Mouse (Mus musculus) kidney, adult 2 months (tissue): ENCODE measurements around the gene Khdrbs1. TPM values are rescaled to one million over a fixed set of nuclear protein-coding genes. Genes with fewer than 3 reads are reported as not detected.
A peak's percentile ranks its signal among the peaks of the same experiment; 100 is the strongest.
"Not testable (repeated sequence)": the region's sequence is repeated elsewhere in the genome, so short reads cannot be mapped to it uniquely, and the experiment has no call there.

Source experiments
- DNase-seq: peaks from one replicate; pipeline ENCODE4 v3.0.0; 2021
- H3K27ac ChIP-seq: fragments of 200-500 bp; 2 replicates; pipeline ENCODE4 v1.5.1; 2012; ENCODE audit warnings: low read depth, low read length, control low read depth, inconsistent platforms; ENCODE audit not compliant: insufficient read depth
- H3K27me3 ChIP-seq: fragments of 200-500 bp; replicated peaks from 2 replicates; pipeline ENCODE4 v1.6.1; 2012; ENCODE audit warnings: mild to moderate bottlenecking, moderate library complexity, low read length, inconsistent platforms; ENCODE audit not compliant: control insufficient read depth, insufficient read depth
- H3K36me3 ChIP-seq: fragments of 200-500 bp; 2 replicates; pipeline ENCODE4 v1.6.1; 2012; ENCODE audit warnings: mild to moderate bottlenecking, moderate library complexity, low read length, inconsistent platforms; ENCODE audit not compliant: control insufficient read depth, insufficient read depth
- H3K4me1 ChIP-seq: fragments of 200-500 bp; 2 replicates; pipeline ENCODE4 v1.6.1; 2011; ENCODE audit warnings: low read length; ENCODE audit not compliant: control insufficient read depth, insufficient read depth
- H3K4me3 ChIP-seq: fragments of 200-500 bp; 2 replicates; pipeline ENCODE4 v1.5.1; 2011; ENCODE audit warnings: mild to moderate bottlenecking, low read depth, low read length, control low read depth; ENCODE audit not compliant: insufficient read depth
- CTCF ChIP-seq: fragments of 200-500 bp; conservative IDR thresholded peaks from 2 replicates; pipeline ENCODE4 v1.5.1; 2011; ENCODE audit warnings: low read depth, mild to moderate bottlenecking, control low read depth, low read length, moderate library complexity, mixed read lengths; ENCODE audit not compliant: insufficient read depth, insufficient read length
- POLR2A ChIP-seq: fragments of 200-500 bp; IDR thresholded peaks from one replicate; pipeline ENCODE4 v1.6.1; 2011; ENCODE audit warnings: low read depth, low read length, control low read depth
- WGBS: fragments of 180-500 bp; shearing (Covaris S2); methylation state at CpG from one replicate; pipeline ENCODE4 v1.1.7; 2018; 5-methylcytosine and 5-hydroxymethylcytosine counted together
- polyA plus RNA-seq: library from polyadenylated mRNA; depleted of rRNA; stranded (reverse); fragments of >200 nt; gene quantifications from 2 replicates; pipeline ENCODE4 v1.2.3, GENCODE M21; 2012

Gene Khdrbs1
- polyA plus RNA-seq, 1 experiment: 16.0 TPM

DNA sequence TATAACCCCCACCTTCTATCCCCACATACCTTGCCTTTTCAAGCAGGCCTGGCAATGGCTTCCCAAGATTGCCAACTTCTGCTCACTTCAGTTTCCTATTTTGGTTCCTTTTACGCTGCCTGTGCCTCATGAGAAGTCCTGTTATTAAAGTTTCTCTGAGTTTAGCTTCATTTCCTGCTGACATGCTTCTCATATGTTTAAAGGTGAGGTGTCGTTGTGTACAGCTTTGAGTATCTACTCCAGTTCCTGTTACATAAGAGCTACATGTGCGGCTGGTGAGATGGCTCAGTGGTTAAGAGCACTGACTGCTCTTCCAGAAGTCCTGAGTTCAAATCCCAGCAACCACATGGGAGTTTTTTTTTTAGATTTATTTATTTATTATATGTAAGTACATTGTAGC is 23.2 kb upstream of the Khdrbs1 start:
- WGBS: 75% methylated on average over 3 of the region's 3 CpGs
- no peaks in the 10 kb centered on the region for H3K36me3 ChIP-seq
- no peaks in the 10 kb centered on the region for H3K4me1 ChIP-seq
- no peak overlapping the region for H3K27ac ChIP-seq
- no peak for TF ChIP-seq CTCF
- no peak for TF ChIP-seq POLR2A
- no peak for DNase-seq
- H3K4me3 ChIP-seq: no peak overlapping the region
- no peaks in the 10 kb centered on the region for H3K27me3 ChIP-seq

DNA sequence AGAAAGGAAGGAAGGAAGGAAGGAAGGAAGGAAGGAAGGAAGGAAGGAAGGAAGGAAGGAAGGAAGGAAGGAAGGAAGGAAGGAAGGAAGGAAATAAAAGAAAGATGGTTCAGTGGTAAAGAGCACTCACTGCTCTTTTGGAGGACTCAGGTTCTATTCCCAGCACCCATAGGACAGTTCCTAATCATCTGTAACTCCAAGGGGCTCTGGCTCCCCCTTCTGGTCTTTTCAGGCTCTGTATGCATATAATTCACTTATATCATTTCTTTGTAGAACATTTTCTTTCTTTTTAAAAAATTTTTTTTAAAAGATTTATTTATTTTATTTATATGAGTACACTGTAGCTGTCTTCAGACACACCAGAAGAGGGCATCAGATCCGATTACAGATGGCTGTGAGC is 20.4 kb upstream of the Khdrbs1 start:
- H3K4me3 ChIP-seq, H3K4me1 ChIP-seq, H3K27me3 ChIP-seq, H3K36me3 ChIP-seq, H3K27ac ChIP-seq, DNase-seq: not testable (repeated sequence)
- WGBS: 95% methylated on average over 1 of the region's 1 CpGs
- 0 out of 2 replicates have a peak, but pooled peaks have one; percentile 1 for TF ChIP-seq CTCF

DNA sequence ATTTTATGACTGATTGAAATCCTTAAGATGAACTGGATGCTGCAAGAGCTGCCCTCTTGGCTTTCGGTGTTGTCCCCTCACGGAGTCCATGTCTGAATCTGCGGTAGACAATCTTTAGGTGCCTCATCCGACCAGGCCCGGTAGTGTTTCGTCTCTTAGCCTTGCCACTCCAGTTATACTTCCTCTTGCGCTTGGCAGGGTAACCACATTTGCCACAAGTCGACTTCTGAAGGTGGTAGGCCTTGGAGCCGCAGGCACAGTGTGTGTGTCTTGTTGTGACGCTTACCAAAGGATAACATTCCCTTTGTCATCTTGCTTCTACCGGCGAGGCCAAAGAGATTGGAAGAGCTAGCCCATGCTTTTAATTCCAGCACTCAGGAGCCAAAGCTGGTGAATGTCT is 19.5 kb upstream of the Khdrbs1 start:
- 91% methylated on average over 12 of the region's 12 CpGs for WGBS
- DNase-seq: no peak
- H3K27ac ChIP-seq: no peak overlapping the region
- H3K27me3 ChIP-seq: no peaks in the 10 kb centered on the region; the same call in 1 of the 2 replicates
- H3K4me3 ChIP-seq: no peak overlapping the region
- TF ChIP-seq POLR2A (no peak), CTCF (no peak)
- no peaks in the 10 kb centered on the region for H3K36me3 ChIP-seq
- no peaks in the 10 kb centered on the region for H3K4me1 ChIP-seq

DNA sequence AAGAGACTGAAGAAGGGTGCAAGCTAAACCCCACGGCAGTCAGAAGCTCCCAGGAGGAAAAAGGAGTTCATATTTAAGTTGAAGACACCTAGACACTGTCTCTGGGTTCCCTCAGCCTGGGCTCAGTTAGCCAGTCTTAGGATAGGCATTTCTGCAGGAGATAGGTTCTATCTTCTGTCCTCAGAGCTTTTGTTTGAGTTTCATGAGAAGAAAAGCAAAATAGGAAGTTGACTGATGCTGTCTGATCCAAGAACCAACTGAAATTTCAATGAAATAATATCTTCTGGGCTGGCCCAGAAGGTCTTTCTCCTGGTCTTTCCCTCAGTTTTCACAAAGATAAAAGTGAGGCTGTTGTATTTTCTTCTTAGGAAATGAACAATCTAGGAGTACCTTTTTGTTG is 13.4 kb upstream of the Khdrbs1 start:
- no peak overlapping the region for H3K4me3 ChIP-seq
- H3K27me3 ChIP-seq: no peaks in the 10 kb centered on the region; the same call in 1 of the 2 replicates
- 82% methylated on average over 1 of the region's 1 CpGs for WGBS
- DNase-seq: no peak
- H3K36me3 ChIP-seq: no peaks in the 10 kb centered on the region
- no peak for TF ChIP-seq POLR2A
- TF ChIP-seq CTCF: no peak
- H3K27ac ChIP-seq: no peak overlapping the region
- H3K4me1 ChIP-seq: no peaks in the 10 kb centered on the region

- TF ChIP-seq CTCF (no peak), POLR2A (no peak)
- Histone ChIP-seq H3K4me3 (no peak overlapping the region), H3K36me3 (no peaks in the 10 kb centered on the region), H3K4me1 (no peaks in the 10 kb centered on the region), H3K27me3 (no peaks in the 10 kb centered on the region; the same call in 1 of the 2 replicates), H3K27ac (no peak overlapping the region)
- DNase-seq: no peak
- 59% methylated on average over 3 of the region's 3 CpGs for WGBS
Measured at GRCm38 (mm10) chr4:129754742-129755141, 12.6 kb upstream of the Khdrbs1 start.

DNA sequence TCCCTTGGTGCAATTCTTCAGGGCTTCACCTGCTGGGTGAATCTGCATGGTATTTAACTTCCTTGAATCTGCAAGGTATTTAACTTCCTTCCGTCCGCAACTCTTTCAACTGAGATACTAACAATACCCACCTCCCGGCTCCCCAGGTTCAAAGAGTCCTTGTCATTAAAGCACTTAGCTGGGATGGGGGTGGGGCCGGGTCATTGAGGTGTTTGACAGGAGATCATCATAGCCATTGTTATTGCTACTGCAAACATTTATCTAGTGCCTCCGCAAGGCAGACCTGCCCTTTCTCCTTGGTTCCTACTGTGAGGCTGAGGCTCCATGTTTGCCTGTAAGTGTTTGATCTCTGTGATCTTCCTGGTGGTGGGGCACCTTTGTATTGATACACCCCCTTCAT is 8.3 kb upstream of the Khdrbs1 start:
- no peaks in the 10 kb centered on the region for H3K27me3 ChIP-seq
- DNase-seq: no peak
- TF ChIP-seq POLR2A: no peak
- no peak for TF ChIP-seq CTCF
- no peak overlapping the region for H3K27ac ChIP-seq
- no peaks in the 10 kb centered on the region for H3K4me1 ChIP-seq
- 75% methylated on average over 5 of the region's 5 CpGs for WGBS
- no peak overlapping the region for H3K4me3 ChIP-seq
- H3K36me3 ChIP-seq: no peaks in the 10 kb centered on the region

DNA sequence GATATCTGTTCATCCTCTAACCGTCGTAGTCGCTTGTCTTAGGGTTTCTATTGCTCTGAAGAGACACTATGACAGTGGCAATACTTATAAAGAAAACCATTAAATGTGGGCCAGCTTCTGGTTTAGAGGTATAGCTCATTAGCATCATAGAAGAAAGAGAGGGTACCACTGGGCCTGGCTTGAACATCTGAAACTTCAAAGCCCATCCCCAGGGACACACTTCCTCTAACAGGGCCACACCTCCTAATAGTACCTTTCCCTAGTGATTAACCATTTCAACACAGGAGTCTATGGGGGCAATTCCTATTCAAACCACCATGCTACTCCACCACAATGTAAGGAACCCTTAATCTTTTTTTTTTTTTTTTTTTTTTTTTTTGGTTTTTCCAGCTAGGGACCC is 4.5 kb upstream of the Khdrbs1 start:
- no peak for TF ChIP-seq POLR2A
- no peak for TF ChIP-seq CTCF
- WGBS: 83% methylated on average over 3 of the region's 3 CpGs
- DNase-seq: no peak
- Histone ChIP-seq H3K4me3 (no peak overlapping the region), H3K36me3 (no peaks in the 10 kb centered on the region), H3K27me3 (no peaks in the 10 kb centered on the region), H3K4me1 (no peaks in the 10 kb centered on the region), H3K27ac (no peak overlapping the region)

DNA sequence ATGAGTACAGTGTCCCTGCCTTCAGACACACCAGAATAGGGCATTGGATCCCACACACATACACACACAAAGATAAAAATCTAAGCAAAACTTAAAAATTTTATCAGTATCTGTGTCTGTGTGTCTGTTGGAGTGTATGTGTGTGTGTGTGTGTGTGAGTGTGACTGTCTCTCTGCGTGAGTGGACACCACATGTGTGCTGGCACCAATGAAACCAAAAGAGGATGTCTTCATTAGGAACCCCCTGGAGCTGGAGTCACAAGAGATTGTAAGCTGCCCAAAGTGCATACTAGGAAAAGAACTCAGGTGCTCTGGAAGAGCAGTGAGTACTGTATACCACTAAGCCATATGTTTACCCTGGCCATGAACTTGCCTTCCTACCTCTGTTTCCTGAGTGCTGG is 4.0 kb upstream of the Khdrbs1 start:
- H3K36me3 ChIP-seq: no peaks in the 10 kb centered on the region
- no peaks in the 10 kb centered on the region for H3K4me1 ChIP-seq
- WGBS: 50% methylated on average over 1 of the region's 1 CpGs
- TF ChIP-seq CTCF (no peak), POLR2A (no peak)
- DNase-seq: peak; percentile 8
- H3K4me3 ChIP-seq: no peak overlapping the region
- H3K27me3 ChIP-seq: no peaks in the 10 kb centered on the region
- H3K27ac ChIP-seq: no peak overlapping the region
